Mouse (Mus musculus): Measurements from ENCODE around the gene Prrc2b. TPM values are rescaled to one million over a fixed set of nuclear protein-coding genes. Genes with fewer than 3 reads are reported as not detected.

Prrc2b gene
- polyA plus RNA-seq, 1 experiment from 2014 or later: 73.1 TPM

DNA sequence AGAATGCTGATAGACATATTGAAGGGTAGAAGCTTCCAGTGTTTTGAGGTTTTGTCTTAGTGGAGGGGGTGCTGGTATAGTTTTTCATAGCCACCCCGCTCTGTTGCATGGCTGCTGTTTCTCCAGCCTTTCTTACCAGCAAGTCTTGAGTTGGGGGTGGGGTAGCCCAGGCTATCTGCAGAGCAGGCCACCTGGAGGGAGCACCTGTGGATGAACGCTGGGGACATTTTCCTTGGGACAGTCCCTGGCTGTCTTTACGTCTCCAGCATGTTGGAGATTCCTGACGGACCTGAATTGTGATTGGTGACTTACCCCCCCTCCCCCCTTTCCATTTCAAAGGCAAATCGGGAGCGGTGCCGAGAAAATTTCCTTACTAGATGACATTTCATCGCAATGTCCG, 31.2 kb downstream of the Prrc2b start:
- Histone ChIP-seq H3K4me3 (ENCODE audit: low read length) (no peak overlapping the region), H3K27me3 (ENCODE audit: control insufficient read depth, insufficient read depth, low read length) (no peaks in the 10 kb centered on the region), H3K36me3 (ENCODE audit: control insufficient read depth, insufficient read depth, low read length) (peaks cover 40% of the 10 kb centered on the region), H3K27ac (ENCODE audit: low read depth, low read length) (no peak overlapping the region), H3K4me2 (replicated peaks; ENCODE audit: low read depth, low read length) (no peak overlapping the region), H3K4me1 (ENCODE audit: control insufficient read depth, insufficient read depth, low read length) (peaks cover 27% of the 10 kb centered on the region), H3K9ac (ENCODE audit: low read depth, low read length) (no peak overlapping the region), H3K9me3 (ENCODE audit: control insufficient read depth, low read length) (no peaks in the 10 kb centered on the region)
- 82% methylated on average over 9 of the region's 9 CpGs for WGBS
- no peak for ATAC-seq (ENCODE audit: low FRiP score, low TSS enrichment)

GRCm38 (mm10) chr2:32182676-32183296, 31.9 kb downstream of the Prrc2b start:
- peaks cover 47% of the 10 kb centered on the region for H3K36me3 ChIP-seq (ENCODE audit: control insufficient read depth, insufficient read depth, low read length)
- 71% methylated on average over 13 of the region's 13 CpGs for WGBS
- H3K4me3 ChIP-seq (ENCODE audit: low read length): no peak overlapping the region
- no peak overlapping the region for H3K27ac ChIP-seq (ENCODE audit: low read depth, low read length)
- peaks cover 21% of the 10 kb centered on the region for H3K4me1 ChIP-seq (ENCODE audit: control insufficient read depth, insufficient read depth, low read length)
- no peaks in the 10 kb centered on the region for H3K9me3 ChIP-seq (ENCODE audit: control insufficient read depth, low read length)
- H3K4me2 ChIP-seq (replicated peaks; ENCODE audit: low read depth, low read length): no peak overlapping the region
- H3K27me3 ChIP-seq (ENCODE audit: control insufficient read depth, insufficient read depth, low read length): no peaks in the 10 kb centered on the region
- H3K9ac ChIP-seq (ENCODE audit: low read depth, low read length): no peak overlapping the region
- ATAC-seq (ENCODE audit: low FRiP score, low TSS enrichment): no peak

DNA sequence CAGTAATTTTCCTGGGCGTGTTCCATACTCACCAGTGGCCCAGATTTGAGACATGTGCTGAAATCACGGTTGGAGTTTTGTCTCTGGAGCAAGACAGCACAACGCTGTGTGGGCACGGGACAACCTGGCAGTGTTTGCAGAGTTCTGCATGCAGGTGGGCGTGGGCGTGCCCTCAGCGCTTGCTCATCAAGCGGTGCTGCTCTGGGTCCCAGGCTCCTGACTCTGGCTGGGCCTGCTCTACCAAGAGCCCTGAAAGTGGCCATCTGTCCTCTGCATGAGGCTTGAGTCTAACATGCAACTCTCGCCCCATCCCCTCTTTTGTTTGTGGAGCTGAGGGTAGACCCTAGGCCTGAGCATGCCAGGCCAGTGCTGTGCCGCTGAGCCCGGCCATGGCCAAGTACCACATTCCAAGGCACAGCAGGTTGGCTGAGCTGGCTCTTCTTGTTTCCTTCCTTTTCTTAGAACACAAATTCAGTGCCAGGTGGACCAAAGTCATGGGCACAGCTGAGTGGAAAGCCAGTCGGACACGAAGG, 36.2 kb downstream of the Prrc2b start:
- Histone ChIP-seq H3K27me3 (ENCODE audit: control insufficient read depth, insufficient read depth, low read length) (no peaks in the 10 kb centered on the region), H3K9ac (ENCODE audit: low read depth, low read length) (no peak overlapping the region), H3K27ac (ENCODE audit: low read depth, low read length) (no peak overlapping the region), H3K4me2 (replicated peaks; ENCODE audit: low read depth, low read length) (no peak overlapping the region), H3K9me3 (ENCODE audit: control insufficient read depth, low read length) (no peaks in the 10 kb centered on the region), H3K36me3 (ENCODE audit: control insufficient read depth, insufficient read depth, low read length) (peaks cover 84% of the 10 kb centered on the region), H3K4me3 (ENCODE audit: low read length) (no peak overlapping the region), H3K4me1 (ENCODE audit: control insufficient read depth, insufficient read depth, low read length) (no peaks in the 10 kb centered on the region)
- WGBS: 94% methylated on average over 13 of the region's 13 CpGs
- no peak for ATAC-seq (ENCODE audit: low FRiP score, low TSS enrichment)

GRCm38 (mm10) chr2:32187649-32188048, 36.8 kb downstream of the Prrc2b start:
- Histone ChIP-seq H3K27me3 (ENCODE audit: control insufficient read depth, insufficient read depth, low read length) (no peaks in the 10 kb centered on the region), H3K9ac (ENCODE audit: low read depth, low read length) (no peak overlapping the region), H3K9me3 (ENCODE audit: control insufficient read depth, low read length) (no peaks in the 10 kb centered on the region), H3K27ac (ENCODE audit: low read depth, low read length) (no peak overlapping the region), H3K4me1 (ENCODE audit: control insufficient read depth, insufficient read depth, low read length) (no peaks in the 10 kb centered on the region), H3K4me3 (ENCODE audit: low read length) (no peak overlapping the region), H3K36me3 (ENCODE audit: control insufficient read depth, insufficient read depth, low read length) (peaks cover 86% of the 10 kb centered on the region), H3K4me2 (replicated peaks; ENCODE audit: low read depth, low read length) (no peak overlapping the region)
- no peak for ATAC-seq (ENCODE audit: low FRiP score, low TSS enrichment)
- 79% methylated on average over 7 of the region's 7 CpGs for WGBS

- H3K4me1 ChIP-seq (ENCODE audit: control insufficient read depth, insufficient read depth, low read length): 0 out of 2 replicates have a peak, but pooled peaks cover 3% of the 10 kb centered on the region
- H3K27me3 ChIP-seq (ENCODE audit: control insufficient read depth, insufficient read depth, low read length): no peaks in the 10 kb centered on the region
- 80% methylated on average over 5 of the region's 5 CpGs for WGBS
- no peak overlapping the region for H3K4me3 ChIP-seq (ENCODE audit: low read length)
- no peak overlapping the region for H3K4me2 ChIP-seq (replicated peaks; ENCODE audit: low read depth, low read length)
- no peak for ATAC-seq (ENCODE audit: low FRiP score, low TSS enrichment)
- H3K36me3 ChIP-seq (ENCODE audit: control insufficient read depth, insufficient read depth, low read length): peaks cover 88% of the 10 kb centered on the region
- H3K27ac ChIP-seq (ENCODE audit: low read depth, low read length): no peak overlapping the region
- H3K9ac ChIP-seq (ENCODE audit: low read depth, low read length): no peak overlapping the region
- H3K9me3 ChIP-seq (ENCODE audit: control insufficient read depth, low read length): no peaks in the 10 kb centered on the region
These were observed 38.3 kb downstream of the Prrc2b start for GRCm38 (mm10) chr2:32189060-32189681.

DNA sequence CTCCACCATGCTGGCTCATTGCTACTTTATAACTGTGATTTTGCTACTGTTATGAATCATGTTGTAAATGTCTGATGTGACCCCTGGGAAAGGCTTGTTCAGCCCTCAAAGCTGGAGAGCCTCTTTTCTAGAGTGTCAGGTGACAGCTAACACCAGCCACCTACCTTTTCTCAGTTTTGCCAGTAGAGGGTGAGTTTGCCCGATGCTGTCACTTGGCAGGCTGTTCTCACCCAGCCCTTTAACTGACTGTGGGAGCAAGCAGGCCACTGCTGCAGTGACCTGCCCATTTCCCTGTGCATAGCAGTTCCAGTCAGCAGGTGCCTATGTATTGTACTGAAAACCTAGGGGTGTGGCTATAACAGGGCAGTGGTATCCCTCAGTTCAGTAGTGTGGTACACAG, 39.7 kb downstream of the Prrc2b start:
- Histone ChIP-seq H3K4me1 (ENCODE audit: control insufficient read depth, insufficient read depth, low read length) (0 out of 2 replicates have a peak, but pooled peaks cover 3% of the 10 kb centered on the region), H3K4me2 (replicated peaks; ENCODE audit: low read depth, low read length) (no peak overlapping the region), H3K9ac (ENCODE audit: low read depth, low read length) (no peak overlapping the region), H3K36me3 (ENCODE audit: control insufficient read depth, insufficient read depth, low read length) (peaks cover 92% of the 10 kb centered on the region), H3K9me3 (ENCODE audit: control insufficient read depth, low read length) (no peaks in the 10 kb centered on the region), H3K4me3 (ENCODE audit: low read length) (no peak overlapping the region), H3K27me3 (ENCODE audit: control insufficient read depth, insufficient read depth, low read length) (no peaks in the 10 kb centered on the region), H3K27ac (ENCODE audit: low read depth, low read length) (no peak overlapping the region)
- ATAC-seq (ENCODE audit: low FRiP score, low TSS enrichment): no peak
- WGBS: 84% methylated on average over 1 of the region's 1 CpGs

DNA sequence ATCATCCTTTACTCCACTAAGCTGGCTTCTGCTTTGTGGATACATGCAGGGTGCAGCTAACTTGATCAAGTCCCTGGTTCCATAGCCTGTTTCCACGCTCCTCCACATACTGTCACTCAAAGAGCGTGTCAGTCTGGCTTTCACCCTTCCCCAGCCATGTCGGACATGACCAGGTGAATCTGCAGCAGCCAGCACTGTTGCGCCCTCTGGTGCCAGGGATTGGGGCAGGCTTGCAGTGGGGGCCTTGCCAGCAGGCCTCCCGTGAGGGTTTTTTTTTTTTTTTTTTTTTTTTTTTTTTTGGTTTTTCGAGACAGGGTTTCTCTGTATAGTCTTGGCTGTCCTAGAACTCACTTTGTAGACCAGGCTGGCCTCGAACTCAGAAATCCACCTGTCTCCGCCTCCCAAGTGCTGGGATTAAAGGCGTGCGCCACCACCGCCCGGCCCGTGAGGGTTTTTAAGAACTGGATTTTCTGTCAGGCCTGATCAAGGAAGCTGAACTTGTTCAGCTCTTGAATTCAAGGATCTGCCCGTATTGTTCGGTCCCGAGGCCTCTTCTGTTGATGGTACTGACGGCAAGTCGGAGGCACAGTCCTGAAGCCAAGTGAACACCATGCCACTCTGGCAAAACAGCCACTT, 41.1 kb downstream of the Prrc2b start:
- Histone ChIP-seq H3K4me3 (ENCODE audit: low read length) (no peak overlapping the region), H3K27me3 (ENCODE audit: control insufficient read depth, insufficient read depth, low read length) (no peaks in the 10 kb centered on the region), H3K4me1 (ENCODE audit: control insufficient read depth, insufficient read depth, low read length) (0 out of 2 replicates have a peak, but pooled peaks cover 3% of the 10 kb centered on the region), H3K4me2 (replicated peaks; ENCODE audit: low read depth, low read length) (no peak overlapping the region), H3K36me3 (ENCODE audit: control insufficient read depth, insufficient read depth, low read length) (peaks cover 93% of the 10 kb centered on the region), H3K27ac (ENCODE audit: low read depth, low read length) (no peak overlapping the region), H3K9me3 (ENCODE audit: control insufficient read depth, low read length) (no peaks in the 10 kb centered on the region), H3K9ac (ENCODE audit: low read depth, low read length) (no peak overlapping the region)
- ATAC-seq (ENCODE audit: low FRiP score, low TSS enrichment): peak; percentile 21; the same call in 1 of the 2 replicates
- 85% methylated on average over 16 of the region's 18 CpGs for WGBS

- Histone ChIP-seq H3K4me2 (replicated peaks; ENCODE audit: low read depth, low read length) (no peak overlapping the region), H3K27ac (ENCODE audit: low read depth, low read length) (no peak overlapping the region), H3K4me1 (ENCODE audit: control insufficient read depth, insufficient read depth, low read length) (no peaks in the 10 kb centered on the region), H3K36me3 (ENCODE audit: control insufficient read depth, insufficient read depth, low read length) (peaks cover 98% of the 10 kb centered on the region), H3K9ac (ENCODE audit: low read depth, low read length) (no peak overlapping the region), H3K27me3 (ENCODE audit: control insufficient read depth, insufficient read depth, low read length) (no peaks in the 10 kb centered on the region), H3K4me3 (ENCODE audit: low read length) (no peak overlapping the region), H3K9me3 (ENCODE audit: control insufficient read depth, low read length) (no peaks in the 10 kb centered on the region)
- 85% methylated on average over 11 of the region's 11 CpGs for WGBS
- no peak for ATAC-seq (ENCODE audit: low FRiP score, low TSS enrichment)
These were observed 48.1 kb downstream of the Prrc2b start for GRCm38 (mm10) chr2:32198977-32199376.

GRCm38 (mm10) chr2:32200033-32200432, 49.2 kb downstream of the Prrc2b start:
- no peak overlapping the region for H3K27ac ChIP-seq (ENCODE audit: low read depth, low read length)
- no peak for ATAC-seq (ENCODE audit: low FRiP score, low TSS enrichment)
- no peak overlapping the region for H3K4me3 ChIP-seq (ENCODE audit: low read length)
- no peak overlapping the region for H3K9ac ChIP-seq (ENCODE audit: low read depth, low read length)
- no peak overlapping the region for H3K4me2 ChIP-seq (replicated peaks; ENCODE audit: low read depth, low read length)
- no peaks in the 10 kb centered on the region for H3K4me1 ChIP-seq (ENCODE audit: control insufficient read depth, insufficient read depth, low read length)
- no peaks in the 10 kb centered on the region for H3K9me3 ChIP-seq (ENCODE audit: control insufficient read depth, low read length)
- H3K27me3 ChIP-seq (ENCODE audit: control insufficient read depth, insufficient read depth, low read length): no peaks in the 10 kb centered on the region
- 95% methylated on average over 4 of the region's 4 CpGs for WGBS
- H3K36me3 ChIP-seq (ENCODE audit: control insufficient read depth, insufficient read depth, low read length): peaks cover 97% of the 10 kb centered on the region

Measured in kidney, embryonic 14.5 days (tissue).